Mouse (Mus musculus): ENCODE results near the gene Dnajc7. TPM values are rescaled to one million over a fixed set of nuclear protein-coding genes. Genes with fewer than 3 reads are reported as not detected.
"Not testable (repeated sequence)": the region's sequence is repeated elsewhere in the genome, so short reads cannot be mapped to it uniquely, and the experiment has no call there.

Dnajc7 gene
- polyA plus RNA-seq, 1 experiment, result 225 TPM

DNA sequence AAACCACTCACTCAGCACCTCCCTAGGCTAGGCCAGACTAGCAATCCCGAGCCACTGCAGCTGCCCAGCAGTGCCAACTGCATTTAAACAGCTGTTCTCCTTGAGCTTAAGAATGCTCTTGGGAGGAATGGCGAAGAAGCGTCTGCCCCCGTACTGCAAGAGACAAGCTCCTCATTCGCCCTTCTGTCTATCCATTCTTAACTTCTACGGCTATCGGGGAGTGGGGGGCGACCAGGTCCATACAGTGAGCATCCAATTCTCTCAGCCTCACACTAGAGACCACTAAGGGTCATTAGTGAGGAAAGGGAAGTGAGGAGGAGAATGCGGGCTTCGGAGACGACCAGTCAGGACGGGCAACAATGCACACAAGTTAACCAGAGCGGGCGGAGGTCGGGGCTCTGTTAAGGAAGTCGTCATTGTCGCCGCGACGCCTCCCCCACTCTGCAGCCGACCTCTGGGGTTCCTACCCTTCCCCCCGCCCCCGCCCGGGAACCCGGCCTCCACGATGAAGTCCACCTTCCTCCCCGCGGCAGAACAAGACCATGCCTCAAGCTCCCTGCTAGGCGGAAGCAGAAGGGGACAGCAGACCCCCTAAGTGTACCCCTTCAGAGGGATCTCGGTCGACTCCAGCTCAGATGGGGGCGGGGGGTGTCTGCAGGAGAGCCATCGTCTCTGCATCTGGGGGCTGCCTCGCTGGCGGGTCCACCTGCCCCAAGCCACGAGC is 1.0 kb downstream of the Dnajc7 start, which contains the start of gene Nkiras2:
TSS of gene Nkiras2 (plus strand) at position 484 of the 724 bp plus-strand sequence.
- Histone ChIP-seq H3K4me3 (ENCODE audit: insufficient read depth, low read length) (peak within 1 kb of the TSS; percentile 70), H3K27ac (ENCODE audit: insufficient read depth, low read length) (peak within 1 kb of the TSS; percentile 76), H3K4me1 (ENCODE audit: control insufficient read depth, insufficient read depth, low read length) (no peaks in the 10 kb centered on the region; the same call in 1 of the 2 replicates)
- peak; percentile 73; the same call in 1 of the 2 replicates for TF ChIP-seq POLR2A (IDR thresholded peaks at IDR 0.05; ENCODE audit: low read depth, low read length)
- TF ChIP-seq CTCF (IDR thresholded peaks at IDR 0.05; ENCODE audit: borderline replicate concordance, insufficient read depth, low read length), result no peak

DNA sequence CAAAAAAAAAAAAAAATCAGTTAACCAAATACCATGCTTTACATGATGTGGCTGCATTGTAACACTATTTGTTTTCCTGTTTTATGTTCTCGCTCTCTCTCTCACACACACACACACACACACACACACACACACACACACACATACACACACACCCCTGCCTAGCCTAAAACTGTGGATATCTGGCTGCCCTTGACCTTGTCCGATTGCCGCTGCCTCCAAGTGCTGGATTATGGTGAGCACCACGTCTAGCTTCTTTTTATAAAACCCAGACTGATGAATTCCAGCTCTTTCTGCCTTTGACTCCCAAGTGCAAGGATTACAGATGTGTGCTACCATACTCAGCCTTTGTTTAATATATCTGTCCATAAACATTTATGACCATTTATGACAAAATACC is 2.5 kb downstream of the Dnajc7 start:
- TF ChIP-seq CTCF (IDR thresholded peaks at IDR 0.05; ENCODE audit: borderline replicate concordance, insufficient read depth, low read length) (no peak), POLR2A (IDR thresholded peaks at IDR 0.05; ENCODE audit: low read depth, low read length) (no peak)
- Histone ChIP-seq H3K4me3 (ENCODE audit: insufficient read depth, low read length) (peak overlapping the region; percentile 70; the same call in 1 of the 2 replicates), H3K4me1 (ENCODE audit: control insufficient read depth, insufficient read depth, low read length) (no peaks in the 10 kb centered on the region; the same call in 1 of the 2 replicates), H3K27ac (ENCODE audit: insufficient read depth, low read length) (no peak overlapping the region)

DNA sequence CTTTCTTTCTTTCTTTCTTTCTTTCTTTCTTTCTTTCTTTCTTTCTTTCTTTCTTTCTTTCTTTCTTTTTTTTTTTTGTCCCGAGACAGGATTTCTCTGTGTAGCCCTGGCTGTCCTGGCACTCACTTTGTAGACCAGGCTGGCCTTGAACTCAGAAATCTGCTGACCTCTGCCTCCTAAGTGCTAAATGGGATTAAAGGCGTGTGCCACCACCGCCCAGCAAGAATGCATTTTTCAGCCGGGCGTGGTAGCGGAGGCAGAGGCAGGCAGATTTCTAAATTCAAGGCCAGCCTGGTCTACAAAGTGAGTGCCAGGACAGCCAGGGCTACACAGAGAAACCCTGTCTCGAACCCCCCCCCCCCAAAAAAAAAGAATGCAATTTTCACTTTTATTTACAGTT is 3.1 kb downstream of the Dnajc7 start:
- H3K27ac ChIP-seq (ENCODE audit: insufficient read depth, low read length); H3K4me1 ChIP-seq (ENCODE audit: control insufficient read depth, insufficient read depth, low read length); H3K4me3 ChIP-seq (ENCODE audit: insufficient read depth, low read length): not testable (repeated sequence)

DNA sequence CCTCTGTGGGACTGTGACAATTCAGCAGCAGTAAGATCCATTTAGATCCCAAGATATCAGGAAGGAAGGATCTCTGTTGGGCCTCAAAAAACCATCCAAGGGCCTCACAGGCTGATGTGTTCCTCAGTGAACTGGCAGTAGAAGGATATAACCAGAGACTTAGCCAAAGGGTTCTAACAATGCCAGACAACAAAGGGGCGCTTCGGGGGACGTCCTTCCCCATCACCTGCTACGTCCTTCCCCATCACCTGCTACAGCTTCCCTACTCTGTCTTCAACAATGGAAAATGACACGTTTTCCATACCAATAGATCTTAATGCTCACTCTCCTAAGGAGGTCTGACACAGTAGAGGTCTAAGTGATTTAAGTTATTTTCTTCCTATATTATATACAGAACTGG is 3.6 kb downstream of the Dnajc7 start:
- Histone ChIP-seq H3K4me3 (ENCODE audit: insufficient read depth, low read length) (no peak overlapping the region), H3K27ac (ENCODE audit: insufficient read depth, low read length) (no peak overlapping the region), H3K4me1 (ENCODE audit: control insufficient read depth, insufficient read depth, low read length) (no peaks in the 10 kb centered on the region; the same call in 1 of the 2 replicates)
- no peak for TF ChIP-seq POLR2A (IDR thresholded peaks at IDR 0.05; ENCODE audit: low read depth, low read length)
- no peak for TF ChIP-seq CTCF (IDR thresholded peaks at IDR 0.05; ENCODE audit: borderline replicate concordance, insufficient read depth, low read length)

DNA sequence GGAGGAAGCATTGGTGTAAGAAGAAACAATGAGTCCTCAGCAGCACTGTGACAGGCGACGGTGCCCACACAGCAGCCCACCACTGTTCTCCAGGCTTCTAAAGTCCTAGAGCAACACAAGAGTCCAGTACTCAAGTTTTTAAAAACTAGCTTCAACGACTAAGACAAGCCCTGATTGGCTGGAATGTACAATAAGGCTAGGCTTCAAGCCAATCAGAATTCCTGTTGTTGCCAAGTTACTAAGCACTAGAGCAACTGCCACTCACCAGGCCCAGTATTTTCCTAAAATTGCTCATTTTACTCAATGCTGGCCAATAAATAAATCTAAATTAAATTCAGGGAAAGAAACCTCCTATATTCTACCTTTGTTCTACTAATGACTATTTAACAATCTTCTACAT is 6.7 kb downstream of the Dnajc7 start:
- Histone ChIP-seq H3K27ac (ENCODE audit: insufficient read depth, low read length) (no peak overlapping the region), H3K4me1 (ENCODE audit: control insufficient read depth, insufficient read depth, low read length) (peaks cover 7% of the 10 kb centered on the region)

DNA sequence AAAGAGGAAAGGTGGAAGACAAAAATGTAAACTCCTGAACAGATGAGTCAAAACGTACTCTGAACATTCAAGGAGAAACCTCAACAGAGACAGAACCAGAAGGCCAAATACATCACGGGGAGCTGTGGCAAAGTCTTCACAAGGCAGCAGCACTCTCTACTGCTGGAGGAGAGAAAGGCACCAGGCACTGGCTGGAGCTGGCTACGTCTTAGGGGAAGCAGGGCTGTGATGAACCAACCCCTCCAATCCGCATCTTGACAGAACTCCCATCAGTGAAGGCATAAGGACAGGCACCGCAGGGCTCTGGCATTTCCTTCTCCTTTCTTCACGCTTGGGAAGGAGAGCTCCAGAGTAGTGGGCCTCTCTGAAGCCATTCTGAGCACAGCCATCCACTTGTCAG is 8.3 kb downstream of the Dnajc7 start:
- Histone ChIP-seq H3K27ac (ENCODE audit: insufficient read depth, low read length) (no peak overlapping the region), H3K4me1 (ENCODE audit: control insufficient read depth, insufficient read depth, low read length) (peaks cover 7% of the 10 kb centered on the region), H3K4me3 (ENCODE audit: insufficient read depth, low read length) (no peak overlapping the region)
- TF ChIP-seq POLR2A (IDR thresholded peaks at IDR 0.05; ENCODE audit: low read depth, low read length), result no peak
- TF ChIP-seq CTCF (IDR thresholded peaks at IDR 0.05; ENCODE audit: borderline replicate concordance, insufficient read depth, low read length), result no peak

More for the DNA sequence above, 6.7 kb downstream of the Dnajc7 start:
- no peak for TF ChIP-seq POLR2A (IDR thresholded peaks at IDR 0.05; ENCODE audit: low read depth, low read length)
- no peak for TF ChIP-seq CTCF (IDR thresholded peaks at IDR 0.05; ENCODE audit: borderline replicate concordance, insufficient read depth, low read length)
- H3K4me3 ChIP-seq (ENCODE audit: insufficient read depth, low read length), result no peak overlapping the region

DNA sequence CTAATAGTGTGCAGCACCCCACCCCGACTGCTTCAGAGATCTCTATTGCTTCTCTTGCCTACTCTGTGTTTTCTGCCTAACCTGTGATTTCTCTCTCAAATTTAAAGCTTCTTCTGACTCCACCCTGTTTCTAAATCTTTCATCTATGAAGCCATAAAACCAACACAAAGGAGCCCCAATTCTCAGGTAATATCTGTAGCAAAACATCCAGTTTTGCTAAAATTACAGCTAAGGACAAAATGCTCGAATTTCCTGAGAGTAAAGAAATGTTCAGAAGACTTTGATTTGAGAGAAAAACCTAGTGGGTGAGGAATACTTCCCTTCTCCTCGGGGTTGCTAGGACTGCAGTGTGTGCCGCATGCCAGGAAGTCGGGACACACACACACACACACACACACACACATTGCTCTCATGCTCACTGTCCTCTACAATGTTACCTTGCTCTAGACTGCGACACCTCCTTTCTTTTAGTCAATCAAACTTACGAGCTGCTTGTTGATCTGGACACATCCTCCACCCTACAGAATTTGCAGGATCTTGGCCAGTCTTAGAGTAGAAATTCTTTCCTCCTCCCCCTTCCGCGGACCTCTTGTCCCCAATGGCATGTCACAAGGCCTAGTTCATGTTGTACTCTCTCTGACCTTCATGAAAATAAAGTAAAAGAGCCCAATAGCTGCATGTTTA is 9.8 kb downstream of the Dnajc7 start:
- Histone ChIP-seq H3K4me3 (ENCODE audit: insufficient read depth, low read length) (no peak overlapping the region), H3K27ac (ENCODE audit: insufficient read depth, low read length) (no peak overlapping the region), H3K4me1 (ENCODE audit: control insufficient read depth, insufficient read depth, low read length) (peaks cover 8% of the 10 kb centered on the region)
- no peak for TF ChIP-seq POLR2A (IDR thresholded peaks at IDR 0.05; ENCODE audit: low read depth, low read length)
- no peak for TF ChIP-seq CTCF (IDR thresholded peaks at IDR 0.05; ENCODE audit: borderline replicate concordance, insufficient read depth, low read length)

DNA sequence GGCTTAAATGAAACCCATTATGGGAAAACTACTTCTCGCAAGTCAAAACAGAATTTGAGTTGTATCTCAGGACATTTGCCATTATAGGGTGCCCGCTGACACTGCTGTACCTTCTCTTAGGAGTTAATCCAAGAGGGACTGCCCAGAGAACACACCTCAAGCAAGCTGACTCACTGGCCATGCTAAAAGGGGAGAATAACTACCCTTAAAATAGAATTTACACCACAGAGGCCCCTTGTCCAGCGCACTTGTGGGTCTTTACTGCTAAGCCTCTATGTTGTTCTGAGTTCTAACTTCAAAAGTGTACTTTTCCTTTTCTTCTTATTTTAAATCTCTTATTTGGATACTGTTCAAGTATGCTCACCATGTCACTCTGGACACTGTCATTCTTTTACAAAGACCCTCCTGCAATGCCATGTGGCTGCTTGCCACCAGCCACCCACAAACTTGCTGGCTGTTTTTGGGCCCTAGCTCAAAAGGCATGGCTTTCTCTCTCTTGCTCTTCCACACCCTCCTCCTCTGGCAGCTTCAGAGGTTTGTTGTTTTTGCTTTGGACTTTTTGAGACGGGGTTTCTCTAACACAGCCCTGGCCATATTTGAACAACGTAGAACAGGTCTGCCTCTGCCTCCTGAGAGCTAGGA is 10.5 kb downstream of the Dnajc7 start:
- TF ChIP-seq CTCF (IDR thresholded peaks at IDR 0.05; ENCODE audit: borderline replicate concordance, insufficient read depth, low read length) (no peak), POLR2A (IDR thresholded peaks at IDR 0.05; ENCODE audit: low read depth, low read length) (no peak)
- Histone ChIP-seq H3K4me1 (ENCODE audit: control insufficient read depth, insufficient read depth, low read length) (peaks cover 12% of the 10 kb centered on the region), H3K27ac (ENCODE audit: insufficient read depth, low read length) (no peak overlapping the region), H3K4me3 (ENCODE audit: insufficient read depth, low read length) (no peak overlapping the region)

DNA sequence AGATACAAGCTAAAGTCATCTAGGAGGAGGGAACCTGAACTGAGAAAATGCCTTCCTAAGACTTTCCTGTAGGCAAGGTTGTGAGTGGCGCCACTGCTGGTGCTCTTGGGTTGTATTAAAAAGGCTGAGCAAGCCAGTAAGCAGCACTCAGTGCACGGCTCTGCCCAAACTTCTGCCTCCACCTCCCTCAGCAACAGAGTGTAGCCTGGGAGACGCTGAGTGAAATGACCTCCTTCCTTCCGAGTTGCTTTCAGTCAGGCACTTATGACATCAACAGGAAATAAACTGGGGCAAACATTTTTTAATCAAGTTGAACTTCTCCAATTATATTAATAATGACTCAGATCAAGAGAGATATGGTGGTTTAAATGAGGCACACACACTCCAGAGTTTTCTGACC is 11.2 kb downstream of the Dnajc7 start:
- TF ChIP-seq POLR2A (IDR thresholded peaks at IDR 0.05; ENCODE audit: low read depth, low read length), result no peak
- no peak for TF ChIP-seq CTCF (IDR thresholded peaks at IDR 0.05; ENCODE audit: borderline replicate concordance, insufficient read depth, low read length)
- no peak overlapping the region for H3K4me3 ChIP-seq (ENCODE audit: insufficient read depth, low read length)
- no peak overlapping the region for H3K27ac ChIP-seq (ENCODE audit: insufficient read depth, low read length)
- peaks cover 14% of the 10 kb centered on the region for H3K4me1 ChIP-seq (ENCODE audit: control insufficient read depth, insufficient read depth, low read length)

DNA sequence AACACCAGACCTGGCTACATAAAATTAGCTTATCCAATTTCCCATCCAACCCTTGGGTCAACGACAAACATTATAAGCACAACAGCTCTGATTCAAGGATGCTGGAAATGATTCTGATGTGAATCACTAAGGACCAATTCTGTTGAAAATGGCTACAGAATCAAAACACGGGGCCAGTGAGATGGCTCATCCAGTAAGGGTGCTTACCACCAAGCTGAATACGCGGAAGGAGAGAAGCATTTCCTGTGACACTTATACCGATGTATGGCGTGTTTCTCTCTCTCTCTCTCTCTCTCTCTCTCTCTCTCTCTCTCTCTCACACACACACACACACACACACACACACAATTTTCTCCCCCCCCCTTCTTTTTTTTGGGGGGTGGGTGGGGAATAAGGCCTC is 12.8 kb downstream of the Dnajc7 start:
- peaks cover 14% of the 10 kb centered on the region for H3K4me1 ChIP-seq (ENCODE audit: control insufficient read depth, insufficient read depth, low read length)
- TF ChIP-seq POLR2A (IDR thresholded peaks at IDR 0.05; ENCODE audit: low read depth, low read length), result no peak
- no peak for TF ChIP-seq CTCF (IDR thresholded peaks at IDR 0.05; ENCODE audit: borderline replicate concordance, insufficient read depth, low read length)
- H3K4me3 ChIP-seq (ENCODE audit: insufficient read depth, low read length), result no peak overlapping the region
- no peak overlapping the region for H3K27ac ChIP-seq (ENCODE audit: insufficient read depth, low read length)

Data from embryonic fibroblast, embryonic 13.5 days (primary cell).